Mouse (Mus musculus) heart, postnatal 25 days (tissue): Measurements from ENCODE around the gene Ryr1. TPM values are rescaled to one million over a fixed set of nuclear protein-coding genes. Genes with fewer than 3 reads are reported as not detected.

ENCODE experiments used
- DNase-seq: peaks from one replicate; pipeline ENCODE4 v3.0.0; 2022; ENCODE audit warnings: low spot score
- intact Hi-C: fragments of 180-260 bp; cut with DNase I; formaldehyde crosslinking; loops from one replicate; pipeline ENCODE4 v1.15.1; 2025
- total RNA-seq, 2 experiments: library from RNA; stranded (reverse); gene quantifications; 2 replicates each; pipeline ENCODE4 v1.2.3; 2021

The Ryr1 gene
- total RNA-seq, 2 experiments from 2014 or later, result not detected

DNA sequence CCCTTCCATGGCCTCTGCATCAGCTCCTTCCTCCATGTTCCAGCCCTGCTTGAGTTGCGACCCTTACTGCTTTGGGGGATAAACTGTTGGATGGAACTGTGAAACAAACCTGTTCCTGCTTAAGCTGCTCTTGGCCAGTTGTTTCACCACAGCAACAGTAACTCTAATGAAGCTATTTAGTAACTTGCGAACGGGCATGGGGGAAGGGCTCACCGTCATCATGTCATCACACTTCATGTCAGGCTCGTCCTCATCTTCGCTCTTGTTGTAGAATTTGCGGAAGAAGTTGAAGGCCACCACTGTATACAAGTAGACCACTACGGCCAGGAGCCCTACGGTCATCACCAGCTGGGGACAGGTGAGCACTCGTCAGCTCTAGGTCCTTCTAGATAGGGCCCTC, 116.8 kb downstream of the Ryr1 start:
- intact Hi-C loops, result no loop called here
- no peak for DNase-seq

DNA sequence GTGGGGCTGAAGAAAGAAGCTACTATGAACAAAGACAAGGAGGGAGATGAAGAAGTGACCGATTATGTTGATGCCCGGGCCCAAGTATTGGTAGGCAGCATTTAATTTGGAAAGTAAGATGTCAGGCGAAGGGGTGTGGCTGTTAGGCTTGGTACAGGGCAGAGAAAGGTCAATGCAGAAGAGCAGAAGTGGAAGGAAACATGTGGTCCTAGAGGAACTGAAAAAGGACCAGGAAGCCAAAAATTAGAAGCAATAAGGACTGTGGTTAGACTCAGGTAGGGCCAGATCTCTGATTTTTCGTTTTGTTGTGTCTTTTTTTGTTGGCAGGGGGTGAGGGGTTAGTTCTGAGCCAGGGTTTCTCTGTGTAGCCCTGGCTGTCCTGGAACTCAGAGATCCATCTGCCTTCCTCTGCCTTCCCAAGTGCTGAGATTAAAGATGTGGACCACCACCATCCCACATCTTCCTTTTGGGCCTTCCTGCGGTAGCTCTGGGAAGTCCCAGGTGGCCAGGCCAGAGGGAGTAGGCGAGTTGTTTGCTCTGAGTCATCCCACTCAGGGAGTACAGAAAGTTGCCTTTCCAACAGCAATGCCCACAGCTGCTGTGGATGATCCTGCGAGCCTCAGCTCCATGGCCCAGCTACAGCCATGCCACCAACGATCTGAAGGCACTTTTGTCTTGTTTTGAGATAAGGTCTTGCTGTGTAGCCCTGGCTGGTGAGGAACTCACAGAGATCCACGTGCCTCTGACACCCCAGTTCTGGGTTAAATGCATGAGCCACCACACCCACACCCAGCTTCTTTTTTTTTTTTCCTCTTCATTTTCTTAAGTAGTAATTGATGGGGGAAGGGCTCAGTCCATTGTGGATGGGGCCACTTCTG, 117.5 kb downstream of the Ryr1 start:
- no peak for DNase-seq
- intact Hi-C loops, result no loop called here

DNA sequence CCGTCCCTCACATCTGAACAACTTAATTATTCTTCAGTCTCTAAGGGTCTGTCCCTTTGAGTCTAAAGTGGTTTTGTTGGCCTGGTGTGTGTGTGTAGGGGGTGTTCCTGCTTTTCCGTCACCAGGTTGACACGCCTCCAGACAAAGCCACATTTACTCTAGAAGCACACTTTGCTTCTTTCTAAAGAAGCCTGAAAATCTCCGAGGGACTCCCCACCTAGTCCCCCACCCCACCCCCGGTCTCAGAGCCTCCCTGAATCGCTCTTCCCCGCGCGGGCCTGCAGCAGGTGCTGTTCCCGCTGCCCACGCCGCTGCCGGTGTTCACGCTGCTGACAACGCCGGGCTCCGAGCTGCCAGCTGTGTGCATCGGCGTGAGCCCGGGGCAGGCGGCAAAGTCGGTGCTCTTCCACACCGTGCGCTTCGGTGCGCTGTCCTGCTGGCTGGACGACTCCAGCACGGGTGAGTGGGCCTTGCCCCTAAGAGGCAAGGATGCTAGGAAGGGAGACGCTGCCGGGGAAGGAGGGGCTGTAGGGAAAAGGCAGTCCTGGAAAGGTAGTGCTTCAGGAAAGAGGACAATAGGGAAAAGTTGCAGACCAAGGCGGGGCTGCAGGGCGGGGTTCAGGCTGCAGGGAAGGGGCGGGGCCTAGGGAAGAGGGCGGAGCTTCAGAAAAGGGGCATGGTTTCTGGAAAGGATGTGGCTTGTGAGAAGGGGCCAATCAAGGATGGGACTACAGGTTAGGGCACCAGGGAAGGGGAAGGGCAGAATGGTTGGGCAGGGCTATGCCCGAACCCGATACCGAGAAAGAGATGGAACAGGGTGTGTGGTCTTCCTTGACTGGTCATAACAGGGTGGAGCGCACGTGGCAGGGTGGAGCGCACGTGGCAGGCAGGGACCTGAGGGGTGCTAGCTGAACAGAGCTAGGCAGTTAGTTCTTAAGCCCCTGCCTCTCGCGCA, 124.1 kb downstream of the Ryr1 start:
- no peak for DNase-seq
- intact Hi-C loops, result no loop called here

DNA sequence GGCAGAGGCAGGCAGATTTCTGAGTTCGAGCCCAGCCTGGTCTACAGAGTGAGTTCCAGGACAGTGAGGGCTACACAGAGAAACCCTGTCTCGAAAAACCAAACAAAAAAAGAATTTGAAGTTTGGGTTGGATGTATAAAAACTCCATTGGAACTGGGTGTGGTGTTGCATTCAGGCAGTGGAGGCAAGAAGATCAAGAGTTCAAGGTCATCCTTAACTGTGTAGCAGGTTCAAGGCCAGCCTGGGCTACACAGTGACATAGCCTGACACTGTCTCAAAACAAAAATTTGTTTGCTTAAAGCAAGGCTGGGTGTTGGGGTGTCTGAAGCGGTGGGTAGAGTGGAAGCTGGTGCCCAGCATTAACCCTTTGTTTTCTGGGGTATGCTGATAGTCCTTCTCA, 131.6 kb downstream of the Ryr1 start:
- intact Hi-C loops, result loop anchor here (5.0 kb wide), 1 partner anchor 44 kb away; no protein-coding TSS in a partner anchor
- DNase-seq, result no peak

DNA sequence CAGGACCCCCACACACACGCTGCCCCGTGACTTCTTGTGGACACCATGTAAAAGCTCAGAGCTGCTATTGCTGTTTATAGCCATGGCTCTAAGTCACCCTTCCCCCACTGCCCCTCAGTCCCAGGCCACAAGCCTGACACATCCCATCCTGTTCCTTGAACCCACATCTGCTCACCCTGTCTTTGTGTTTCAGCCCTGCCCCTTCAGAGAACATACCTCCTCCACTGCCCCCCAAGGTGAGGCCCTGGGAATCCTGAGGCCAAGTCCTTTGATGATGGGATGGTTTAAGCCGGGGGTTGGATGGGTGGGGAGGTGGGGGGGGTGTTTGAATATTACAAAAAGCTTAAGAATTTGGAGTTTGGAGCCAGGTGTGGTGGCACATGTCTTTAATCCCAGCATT, 132.0 kb downstream of the Ryr1 start:
- no peak for DNase-seq
- intact Hi-C loops, result loop anchor here (5.0 kb wide), 1 partner anchor 44 kb away; no protein-coding TSS in a partner anchor

DNA sequence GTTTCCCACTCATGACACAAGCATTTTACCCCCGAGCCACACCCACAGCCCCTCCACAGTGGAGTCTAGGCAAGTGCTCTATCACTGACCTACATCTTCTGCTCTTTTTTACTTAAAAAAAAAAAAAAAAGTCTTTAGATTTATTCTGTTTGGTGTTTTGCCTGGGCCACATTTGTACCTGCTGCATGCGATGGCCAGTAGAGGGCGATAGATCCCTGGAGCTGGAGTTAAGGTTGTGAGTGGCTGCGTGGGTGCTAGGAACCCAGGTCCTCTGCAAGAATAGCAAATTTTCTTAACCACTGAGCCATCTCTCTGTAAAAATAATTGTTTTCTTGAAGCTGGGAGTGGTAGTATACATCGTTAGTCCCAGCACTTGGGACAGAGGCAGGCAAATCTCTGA, 133.4 kb downstream of the Ryr1 start:
- intact Hi-C loops, result loop anchor here (5.0 kb wide), 1 partner anchor 46 kb away; no protein-coding TSS in a partner anchor
- no peak for DNase-seq

DNA sequence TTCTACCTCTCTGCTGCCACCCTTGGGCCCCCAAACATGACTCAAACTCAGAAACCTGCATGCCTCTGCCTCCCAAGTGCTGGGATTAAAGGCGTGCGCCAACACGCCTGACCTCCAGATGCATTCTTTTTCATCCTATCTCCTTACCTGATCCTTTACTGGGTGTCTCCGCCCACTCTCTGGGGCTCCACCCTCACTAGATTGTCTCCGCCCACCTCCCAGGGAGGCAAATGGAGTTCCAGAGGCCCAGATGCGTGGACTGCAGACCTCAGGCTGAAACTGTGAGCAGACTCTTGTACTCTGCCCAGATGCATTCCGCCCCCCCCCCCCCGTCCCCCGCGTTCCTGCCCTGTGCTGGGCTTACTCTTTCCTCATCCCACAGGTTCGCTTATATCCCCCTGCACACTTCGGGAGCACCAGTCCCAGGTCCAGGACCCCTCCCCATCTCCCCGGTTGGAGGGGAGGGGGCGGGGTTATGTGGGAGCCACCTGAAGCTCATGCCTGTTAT, 134.2 kb downstream of the Ryr1 start:
- no peak for DNase-seq
- intact Hi-C loops, result loop anchor here (5.0 kb wide), 1 partner anchor 46 kb away; no protein-coding TSS in a partner anchor

DNA sequence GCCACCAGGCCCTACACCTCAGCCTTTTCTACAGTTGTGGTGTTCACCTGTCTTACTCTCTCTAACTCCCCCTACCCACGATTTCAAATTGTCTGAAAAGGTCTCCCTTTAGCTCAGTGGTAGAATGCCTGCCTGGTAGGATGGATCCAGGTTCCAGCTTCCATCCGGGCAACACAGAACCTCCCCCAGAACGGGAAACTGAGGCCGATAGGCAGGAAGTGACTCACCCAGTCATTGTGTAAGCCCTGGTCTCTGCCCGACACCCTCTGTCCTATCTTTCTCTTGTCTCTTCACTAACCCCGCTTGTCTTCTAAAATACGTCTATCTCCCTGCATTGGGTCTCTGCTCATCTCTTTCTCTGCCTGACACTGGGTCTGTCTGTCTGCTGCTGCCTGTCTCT, 139.8 kb downstream of the Ryr1 start:
- intact Hi-C loops, result loop anchor here (10.0 kb wide), 2 partner anchors 250 to 320 kb away; partner anchors contain the start of genes Dpf1, Kcnk6 and Yif1b
- no peak for DNase-seq

DNA sequence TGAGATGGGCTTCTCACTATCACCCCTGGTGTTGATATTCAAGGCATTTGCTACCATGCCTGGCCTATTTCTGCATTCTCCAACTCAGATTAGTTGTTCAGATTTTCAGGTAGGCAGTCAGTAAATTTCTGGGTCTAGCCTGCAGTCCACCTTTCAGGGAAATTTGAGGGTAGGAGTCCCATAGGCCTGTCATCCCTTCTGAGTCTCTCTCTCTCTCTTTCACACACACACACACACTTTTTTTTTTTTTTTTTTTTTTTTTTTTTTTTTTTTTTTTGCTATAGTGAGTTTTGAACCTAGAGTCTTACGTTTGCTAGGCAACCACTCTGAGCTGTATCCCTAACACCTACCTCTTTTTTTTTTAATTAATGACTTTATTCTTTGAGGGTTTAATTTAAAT, 140.5 kb downstream of the Ryr1 start:
- intact Hi-C loops, result loop anchor here (5.0 to 10.0 kb wide), 3 partner anchors 58 to 320 kb away; partner anchors contain the start of genes Dpf1, Kcnk6 and Yif1b
- no peak for DNase-seq

DNA sequence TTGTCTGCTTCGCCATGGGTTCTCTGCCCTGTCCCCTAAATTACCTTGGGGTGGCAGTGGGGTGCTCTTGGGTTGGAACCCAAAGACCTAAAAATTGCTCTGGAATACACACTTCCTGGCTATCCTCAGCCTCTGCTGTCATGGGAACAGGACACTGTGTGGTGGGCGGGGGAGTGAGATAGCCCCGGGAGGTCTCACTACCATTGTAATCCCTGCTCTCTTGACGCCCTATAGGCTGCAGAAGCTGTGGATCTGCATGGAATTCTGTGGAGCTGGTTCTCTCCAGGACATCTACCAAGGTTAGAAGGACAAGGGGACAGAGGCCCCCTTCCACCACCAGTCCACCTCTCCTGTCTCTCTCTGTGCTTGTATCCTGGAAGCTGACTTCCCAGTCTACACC, 141.1 kb downstream of the Ryr1 start:
- DNase-seq, result no peak
- intact Hi-C loops, result loop anchor here (5.0 to 10.0 kb wide), 3 partner anchors 58 to 321 kb away; partner anchors contain the start of genes Dpf1, Kcnk6 and Yif1b

DNA sequence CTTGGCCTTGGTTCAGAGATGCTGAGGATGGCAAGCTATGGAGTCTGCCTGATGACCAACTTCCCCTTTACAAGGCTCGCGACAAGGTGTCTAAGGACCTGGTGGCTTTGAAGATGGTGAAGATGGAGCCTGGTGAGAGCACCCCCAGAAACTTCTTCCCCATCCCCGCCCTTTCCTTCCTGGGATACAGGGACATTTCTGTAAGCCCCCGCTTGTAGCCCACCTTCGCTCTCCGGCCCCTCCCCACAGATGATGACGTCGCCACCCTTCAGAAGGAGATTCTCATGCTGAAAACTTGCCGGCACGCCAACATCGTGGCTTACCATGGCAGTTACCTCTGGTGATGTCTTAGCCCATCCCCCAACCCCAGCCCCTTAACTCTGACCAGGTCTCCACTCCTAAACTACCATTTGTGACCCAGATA, 141.8 kb downstream of the Ryr1 start:
- DNase-seq, result no peak
- intact Hi-C loops, result loop anchor here (5.0 to 10.0 kb wide), 3 partner anchors 59 to 322 kb away; partner anchors contain the start of genes Dpf1, Kcnk6 and Yif1b

DNA sequence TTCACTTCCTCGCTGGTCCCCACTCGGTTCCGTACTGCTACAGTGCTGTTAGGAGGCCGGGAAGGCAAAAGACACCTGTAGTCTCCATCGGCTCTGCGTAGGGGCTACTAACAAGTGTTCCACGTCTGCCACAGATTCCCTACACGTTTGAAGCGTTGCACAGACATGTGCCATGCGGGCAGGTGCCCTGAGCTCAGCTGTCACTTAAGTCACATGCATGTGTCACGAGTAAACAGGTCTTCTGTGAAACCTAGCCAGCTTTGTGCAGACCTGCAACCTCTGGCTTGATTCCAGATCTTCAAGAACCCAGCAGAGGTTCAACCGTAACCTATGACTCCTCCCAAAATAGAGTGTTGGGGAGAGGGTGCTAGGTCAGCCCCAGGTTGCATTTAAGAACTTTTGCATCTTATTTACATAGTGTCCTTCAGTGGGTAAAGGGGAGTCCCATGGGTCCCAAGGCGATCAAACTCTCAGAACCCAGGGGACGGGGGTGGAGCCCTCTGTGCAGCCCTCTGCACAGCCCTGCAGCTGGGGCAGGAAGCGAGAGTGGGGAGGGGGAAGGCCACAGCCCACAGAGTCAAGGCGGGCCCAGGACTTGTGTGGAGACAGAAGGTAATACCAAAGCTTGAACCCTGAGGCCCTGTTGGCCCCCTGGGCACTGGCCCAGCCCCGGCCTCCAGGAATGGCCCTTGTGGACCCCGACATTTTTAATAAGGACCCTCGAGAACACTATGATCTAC, 142.5 kb downstream of the Ryr1 start:
- intact Hi-C loops, result loop anchor here (5.0 to 10.0 kb wide), 3 partner anchors 60 to 322 kb away; partner anchors contain the start of genes Dpf1, Kcnk6 and Yif1b
- no peak for DNase-seq

DNA sequence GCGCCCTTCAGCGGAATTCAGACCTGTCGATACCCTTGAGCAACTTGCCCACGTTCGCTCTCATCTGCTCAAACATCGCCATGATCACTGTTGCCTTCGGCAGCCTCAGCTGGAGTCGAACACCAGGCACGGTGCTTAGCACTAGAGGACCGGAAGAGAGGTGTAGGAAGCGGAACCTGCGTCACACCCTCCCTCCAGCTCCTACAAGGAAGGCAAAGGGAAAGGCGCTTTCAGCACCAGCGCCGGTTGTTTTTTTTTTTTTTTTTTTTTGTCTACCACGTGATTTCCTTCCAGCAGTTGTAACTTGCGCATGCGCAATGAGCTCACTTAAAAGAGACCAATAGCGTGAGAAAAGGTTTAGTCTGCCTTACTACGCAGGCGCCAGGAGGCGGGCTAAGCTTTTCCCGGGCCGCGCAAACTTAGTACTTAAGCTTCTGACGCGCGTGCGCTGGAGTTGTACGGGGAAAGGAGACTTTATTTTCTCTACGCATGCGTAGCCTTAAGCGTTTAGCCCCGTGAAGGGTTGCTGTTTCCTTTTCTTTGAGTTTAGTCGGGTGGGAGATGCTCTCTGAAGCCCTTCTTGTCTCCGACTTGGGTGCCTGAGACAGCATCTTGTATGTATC, 143.2 kb downstream of the Ryr1 start, which contains the start of the genes Eif3k and Map4k1:
Gene Eif3k (minus strand): TSS at position 214 of the 623 bp plus-strand sequence.
Gene Map4k1 (plus strand): TSS at position 400 of the 623 bp plus-strand sequence.
- intact Hi-C loops, result loop anchor here (5.0 to 10.0 kb wide), 3 partner anchors 61 to 323 kb away; partner anchors contain the start of genes Dpf1, Kcnk6 and Yif1b
- peak; percentile 95 for DNase-seq

DNA sequence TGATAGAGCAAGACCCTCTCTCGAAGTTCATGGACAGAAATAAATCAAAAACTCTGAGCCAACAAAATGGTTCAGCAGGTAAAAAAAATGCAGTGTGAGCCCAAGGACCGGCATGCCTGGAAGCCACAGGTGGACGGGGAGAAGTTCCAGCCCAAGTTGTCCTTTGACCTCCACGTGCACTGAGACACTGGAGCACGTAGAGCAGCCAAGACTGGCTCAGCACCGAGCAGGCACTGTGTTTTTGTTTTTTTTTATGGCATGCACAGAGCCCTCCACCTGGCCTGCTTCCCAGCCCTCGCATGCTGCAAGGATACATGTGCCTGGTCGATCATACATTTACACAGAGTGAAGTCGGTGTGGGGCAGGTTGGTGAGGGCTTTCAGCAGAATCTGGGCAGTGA, 147.4 kb downstream of the Ryr1 start:
- DNase-seq, result no peak
- intact Hi-C loops, result loop anchor here (5.0 kb wide), 1 partner anchor 205 kb away; no protein-coding TSS in a partner anchor

DNA sequence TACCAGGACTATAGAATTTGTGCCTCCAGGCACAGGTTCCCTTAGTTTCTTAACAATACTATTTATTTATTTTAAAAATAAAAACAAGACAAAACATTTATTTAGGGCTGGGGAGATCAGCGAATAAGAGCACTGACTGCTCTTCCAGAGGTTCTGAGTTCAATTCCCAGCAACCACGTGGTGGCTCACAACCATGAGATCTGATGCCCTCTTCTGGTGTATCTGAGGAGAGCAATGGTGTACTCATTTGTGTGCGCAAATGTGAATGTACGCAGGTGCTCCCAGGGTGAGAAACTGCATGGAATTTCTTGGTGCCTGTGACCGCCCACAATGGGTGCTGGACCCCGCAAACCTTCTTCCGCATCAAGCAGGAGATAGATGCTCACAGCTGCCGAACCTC, 152.0 kb downstream of the Ryr1 start:
- intact Hi-C loops, result loop anchor here (5.0 kb wide), 3 partner anchors 36 to 191 kb away; no protein-coding TSS in a partner anchor
- no peak for DNase-seq

DNA sequence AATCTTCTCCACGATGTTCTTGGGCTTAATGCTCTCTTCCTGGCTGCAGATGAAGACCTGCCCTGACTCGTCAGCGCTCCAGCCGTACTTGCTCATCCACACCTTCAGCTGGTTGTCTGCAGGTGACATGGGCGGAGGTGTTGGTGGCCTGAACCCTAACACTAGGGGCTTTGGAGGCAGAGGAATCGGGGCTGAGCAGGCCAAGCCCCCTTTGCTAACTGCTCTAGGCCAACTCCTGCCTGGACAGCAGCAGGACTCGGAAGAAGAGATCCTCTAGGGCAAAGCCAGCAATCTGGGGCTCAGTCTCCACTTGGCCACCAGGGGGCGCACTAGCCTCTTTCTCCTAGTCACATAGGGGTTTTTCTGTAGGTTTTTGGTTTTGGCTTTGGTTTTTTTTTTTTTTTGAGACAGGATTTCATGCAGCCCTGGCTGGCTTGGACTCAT, 152.4 kb downstream of the Ryr1 start:
- DNase-seq, result no peak
- intact Hi-C loops, result loop anchor here (5.0 kb wide), 3 partner anchors 35 to 190 kb away; no protein-coding TSS in a partner anchor

DNA sequence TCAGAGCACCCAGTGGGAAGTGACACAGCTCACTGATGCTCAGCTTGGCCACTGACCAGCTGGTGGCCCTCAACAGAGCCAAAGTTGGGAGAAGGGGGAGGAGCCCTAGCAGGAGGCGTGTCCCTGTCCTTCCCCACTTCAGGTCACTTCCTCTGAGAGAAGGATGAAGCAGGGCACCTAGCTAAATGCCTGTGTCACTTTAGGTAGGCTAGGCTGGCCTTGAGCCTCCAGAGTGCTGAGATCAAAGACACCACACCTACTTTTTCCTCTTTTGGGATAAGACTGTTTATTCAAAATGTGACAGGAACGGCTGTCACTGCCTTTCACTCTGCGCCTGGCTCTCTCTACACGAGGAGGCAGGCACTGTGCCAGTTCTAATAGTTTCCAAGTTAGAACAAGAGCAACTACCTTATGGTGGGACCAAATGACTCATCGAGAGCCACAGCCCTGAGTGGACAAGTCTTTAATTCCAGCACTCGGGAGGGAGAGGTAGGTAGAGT, 153.2 kb downstream of the Ryr1 start:
- intact Hi-C loops, result loop anchor here (5.0 kb wide), 3 partner anchors 35 to 190 kb away; no protein-coding TSS in a partner anchor

DNA sequence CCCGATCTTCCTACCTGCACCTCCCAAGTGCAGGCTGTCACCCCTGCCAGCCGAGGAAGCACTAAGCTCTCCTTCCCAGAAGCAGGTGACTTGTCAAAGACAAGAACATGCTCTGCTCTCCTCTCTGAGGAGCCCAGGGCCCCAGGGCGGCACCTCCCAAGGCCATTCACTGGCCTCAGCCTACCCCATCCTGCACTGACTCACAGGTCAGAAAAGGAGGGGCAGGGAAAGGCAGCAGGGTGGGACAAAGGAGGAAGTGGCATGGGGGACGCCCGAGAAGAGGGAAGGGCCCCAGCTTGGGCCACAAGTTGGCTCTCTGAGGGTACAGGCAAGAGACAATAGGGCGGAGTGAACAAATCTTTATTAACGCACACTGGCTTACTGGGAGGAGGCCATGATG, 153.9 kb downstream of the Ryr1 start:
- intact Hi-C loops, result loop anchor here (5.0 kb wide), 3 partner anchors 34 to 189 kb away; no protein-coding TSS in a partner anchor
- no peak for DNase-seq

More for the DNA sequence above, 153.2 kb downstream of the Ryr1 start:
- no peak for DNase-seq
